Mouse (Mus musculus): ENCODE data around the gene Tmem273. TPM values are rescaled to one million over a fixed set of nuclear protein-coding genes. Genes with fewer than 3 reads are reported as not detected.

Tmem273 gene
- total RNA-seq (2014; rRNA removed) (0.38 and 0.71 TPM in 2 replicates), polyA plus RNA-seq (2015; fragmentation: Nextera tagmentation; extraction: Ambion mirVana) (0.40 and 0.60 TPM in 2 replicates)

DNA sequence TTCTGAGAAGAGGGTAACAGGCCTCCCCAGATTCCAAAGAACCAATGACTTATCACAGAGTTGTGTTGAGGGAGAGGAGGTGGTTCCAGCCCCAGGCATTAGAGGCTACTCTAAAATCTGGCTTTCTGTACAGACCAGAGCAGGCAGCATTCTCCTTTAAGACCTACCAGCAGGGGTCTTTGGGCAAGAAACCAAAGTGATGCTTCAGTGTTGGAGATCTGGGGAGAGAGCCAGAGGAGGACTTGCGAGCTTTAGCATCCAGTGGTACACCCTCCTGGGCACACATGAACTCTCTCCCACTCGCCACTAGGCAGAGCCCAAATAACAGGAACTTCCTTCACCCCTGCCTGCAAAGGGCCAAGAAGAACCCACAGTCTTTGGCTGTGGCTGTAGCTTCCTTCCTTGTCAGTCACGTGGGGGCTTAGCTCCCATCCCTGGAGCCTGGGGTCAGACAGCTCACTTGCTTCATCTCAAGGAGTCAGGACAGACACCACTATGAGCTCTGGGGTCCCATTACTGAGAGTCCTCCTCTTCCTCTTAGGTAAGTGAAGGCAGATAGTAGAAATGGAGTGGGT is at the start of gene Tmem273:
TSS of gene Tmem273 (plus strand) at position 408 of the 575 bp plus-strand sequence.
- WGBS = 70% methylated on average over 3 of the region's 3 CpGs
- no peaks in the 10 kb centered on the region for H3K36me3 ChIP-seq (ENCODE audit: insufficient read depth, low read length)
- no peak for ATAC-seq (ENCODE audit: low FRiP score)
- no peaks in the 10 kb centered on the region for H3K27me3 ChIP-seq (ENCODE audit: insufficient read depth, low read length)
- no peak within 1 kb of the TSS for H3K9ac ChIP-seq (replicated peaks; ENCODE audit: low read length, poor library complexity, severe bottlenecking)
- no peak within 1 kb of the TSS for H3K27ac ChIP-seq (ENCODE audit: low read depth, low read length)
- TF ChIP-seq CTCF (IDR thresholded peaks at IDR 0.05) = no peak
- H3K4me3 ChIP-seq (ENCODE audit: low read depth, low read length) = no peak within 1 kb of the TSS
- peak; percentile 24 for DNase-seq (ENCODE audit: low spot score)
- no peak within 1 kb of the TSS for H3K4me2 ChIP-seq (ENCODE audit: low read depth, low read length, poor library complexity, severe bottlenecking)
- H3K9me3 ChIP-seq (ENCODE audit: low read length) = no peaks in the 10 kb centered on the region
- no peaks in the 10 kb centered on the region for H3K4me1 ChIP-seq (ENCODE audit: insufficient read depth, low read length)

- 79% methylated on average over 6 of the region's 6 CpGs for WGBS
- no peak for ATAC-seq (ENCODE audit: low FRiP score)
- TF ChIP-seq CTCF (IDR thresholded peaks at IDR 0.05) = no peak
Measured at GRCm38 (mm10) chr14:32736561-32736960, 49.2 kb upstream of the Tmem273 start.

GRCm38 (mm10) chr14:32738586-32738985 is 47.2 kb upstream of the Tmem273 start:
- DNase-seq (ENCODE audit: low spot score) (no peak), ATAC-seq (ENCODE audit: low FRiP score) (no peak)
- Histone ChIP-seq H3K4me1 (ENCODE audit: insufficient read depth, low read length) (no peaks in the 10 kb centered on the region), H3K36me3 (ENCODE audit: insufficient read depth, low read length) (no peaks in the 10 kb centered on the region), H3K27ac (ENCODE audit: low read depth, low read length) (no peak overlapping the region), H3K4me3 (ENCODE audit: low read depth, low read length) (no peak overlapping the region), H3K9me3 (ENCODE audit: low read length) (peaks cover 4% of the 10 kb centered on the region), H3K27me3 (ENCODE audit: insufficient read depth, low read length) (no peaks in the 10 kb centered on the region), H3K9ac (replicated peaks; ENCODE audit: low read length, poor library complexity, severe bottlenecking) (no peak overlapping the region), H3K4me2 (ENCODE audit: low read depth, low read length, poor library complexity, severe bottlenecking) (no peak overlapping the region)
- WGBS = 87% methylated on average over 5 of the region's 5 CpGs
- no peak for TF ChIP-seq CTCF (IDR thresholded peaks at IDR 0.05)

More at GRCm38 (mm10) chr14:32736561-32736960, 49.2 kb upstream of the Tmem273 start:
- H3K9ac ChIP-seq (replicated peaks; ENCODE audit: low read length, poor library complexity, severe bottlenecking) = no peak overlapping the region
- H3K9me3 ChIP-seq (ENCODE audit: low read length) = peaks cover 4% of the 10 kb centered on the region
- no peak overlapping the region for H3K4me2 ChIP-seq (ENCODE audit: low read depth, low read length, poor library complexity, severe bottlenecking)
- no peak overlapping the region for H3K27ac ChIP-seq (ENCODE audit: low read depth, low read length)
- H3K4me1 ChIP-seq (ENCODE audit: insufficient read depth, low read length) = no peaks in the 10 kb centered on the region
- no peak for DNase-seq (ENCODE audit: low spot score)
- no peaks in the 10 kb centered on the region for H3K27me3 ChIP-seq (ENCODE audit: insufficient read depth, low read length)
- H3K4me3 ChIP-seq (ENCODE audit: low read depth, low read length) = no peak overlapping the region
- no peaks in the 10 kb centered on the region for H3K36me3 ChIP-seq (ENCODE audit: insufficient read depth, low read length)

DNA sequence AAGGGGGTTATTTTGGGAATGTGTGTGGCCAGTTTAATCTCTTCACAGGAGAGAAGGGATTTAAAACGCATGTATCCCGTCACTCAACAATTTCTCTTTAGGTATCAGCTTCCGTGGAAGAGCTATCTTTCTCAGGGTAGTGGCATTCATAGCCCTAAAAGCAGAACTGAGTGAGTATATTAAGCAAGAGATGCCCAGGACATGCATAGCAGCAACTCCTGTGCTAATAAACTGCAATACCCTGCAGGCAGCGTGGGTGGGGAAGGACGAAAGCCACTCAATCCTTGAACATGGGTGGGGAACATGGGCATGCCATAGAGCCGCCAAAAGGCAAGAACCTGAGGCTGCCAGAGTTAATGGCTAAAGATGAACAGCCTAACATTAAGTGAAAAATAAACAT is 37.2 kb upstream of the Tmem273 start:
- Histone ChIP-seq H3K36me3 (ENCODE audit: insufficient read depth, low read length) (no peaks in the 10 kb centered on the region), H3K9me3 (ENCODE audit: low read length) (no peaks in the 10 kb centered on the region), H3K4me1 (ENCODE audit: insufficient read depth, low read length) (no peaks in the 10 kb centered on the region), H3K27me3 (ENCODE audit: insufficient read depth, low read length) (no peaks in the 10 kb centered on the region), H3K27ac (ENCODE audit: low read depth, low read length) (no peak overlapping the region), H3K9ac (replicated peaks; ENCODE audit: low read length, poor library complexity, severe bottlenecking) (no peak overlapping the region), H3K4me3 (ENCODE audit: low read depth, low read length) (no peak overlapping the region), H3K4me2 (ENCODE audit: low read depth, low read length, poor library complexity, severe bottlenecking) (no peak overlapping the region)
- TF ChIP-seq CTCF (IDR thresholded peaks at IDR 0.05) = no peak
- DNase-seq (ENCODE audit: low spot score) (no peak), ATAC-seq (ENCODE audit: low FRiP score) (no peak)
- 58% methylated on average over 6 of the region's 6 CpGs for WGBS

GRCm38 (mm10) chr14:32750727-32751126 is 35.0 kb upstream of the Tmem273 start:
- Histone ChIP-seq H3K27ac (ENCODE audit: low read depth, low read length) (no peak overlapping the region), H3K9me3 (ENCODE audit: low read length) (no peaks in the 10 kb centered on the region), H3K27me3 (ENCODE audit: insufficient read depth, low read length) (no peaks in the 10 kb centered on the region), H3K36me3 (ENCODE audit: insufficient read depth, low read length) (no peaks in the 10 kb centered on the region), H3K4me3 (ENCODE audit: low read depth, low read length) (no peak overlapping the region), H3K4me2 (ENCODE audit: low read depth, low read length, poor library complexity, severe bottlenecking) (no peak overlapping the region), H3K4me1 (ENCODE audit: insufficient read depth, low read length) (no peaks in the 10 kb centered on the region), H3K9ac (replicated peaks; ENCODE audit: low read length, poor library complexity, severe bottlenecking) (no peak overlapping the region)
- DNase-seq (ENCODE audit: low spot score) (no peak), ATAC-seq (ENCODE audit: low FRiP score) (no peak)
- 93% methylated on average over 6 of the region's 6 CpGs for WGBS
- TF ChIP-seq CTCF (IDR thresholded peaks at IDR 0.05) = no peak

- Histone ChIP-seq H3K4me1 (ENCODE audit: insufficient read depth, low read length) (no peaks in the 10 kb centered on the region), H3K9ac (replicated peaks; ENCODE audit: low read length, poor library complexity, severe bottlenecking) (no peak overlapping the region), H3K4me3 (ENCODE audit: low read depth, low read length) (no peak overlapping the region), H3K27ac (ENCODE audit: low read depth, low read length) (no peak overlapping the region), H3K9me3 (ENCODE audit: low read length) (no peaks in the 10 kb centered on the region), H3K36me3 (ENCODE audit: insufficient read depth, low read length) (no peaks in the 10 kb centered on the region), H3K27me3 (ENCODE audit: insufficient read depth, low read length) (no peaks in the 10 kb centered on the region), H3K4me2 (ENCODE audit: low read depth, low read length, poor library complexity, severe bottlenecking) (no peak overlapping the region)
- WGBS = 50% methylated on average over 1 of the region's 1 CpGs
- no peak for TF ChIP-seq CTCF (IDR thresholded peaks at IDR 0.05)
- ATAC-seq (ENCODE audit: low FRiP score) (no peak), DNase-seq (ENCODE audit: low spot score) (no peak)
Measured at GRCm38 (mm10) chr14:32754286-32754685, 31.5 kb upstream of the Tmem273 start.

Data from midbrain, postnatal 0 days (tissue).